Mouse (Mus musculus) forebrain, embryonic 15.5 days (tissue): ENCODE data around the gene Pde8b. TPM values are rescaled to one million over a fixed set of nuclear protein-coding genes. Genes with fewer than 3 reads are reported as not detected.

Experiments
- polyA plus RNA-seq: library from polyadenylated mRNA; unstranded; fragments of >200 nt; fragmentation: Nextera tagmentation; extraction: Ambion mirVana; gene quantifications from 2 replicates; pipeline ENCODE4 v1.2.1, GENCODE M21; 2015

The Pde8b gene
- polyA plus RNA-seq, 1 experiment from 2014 or later, result 4.8 TPM

Other genes with a start within 250 kb of the Pde8b start
- gene Zbed3, start 73.3 kb upstream of the Pde8b start, polyA plus RNA-seq, result 40.4 and 42.7 TPM in 2 replicates
- 45.3 and 46.9 TPM in 2 replicates for gene Aggf1, start 125.0 kb upstream of the Pde8b start, polyA plus RNA-seq
- gene Crhbp, start 194.6 kb upstream of the Pde8b start, polyA plus RNA-seq, result 0.40 and 1.3 TPM in 2 replicates
- not detected in 2 replicates for gene S100z, start 228.4 kb upstream of the Pde8b start, polyA plus RNA-seq